Mouse (Mus musculus) E14TG2a.4 (cell line): ENCODE measurements around the gene Strip1.

ENCODE experiments used
- CTCF ChIP-seq: conservative IDR thresholded peaks from 2 replicates; pipeline ENCODE4 v1.5.1; 2014; ENCODE audit warnings: low read length
- NANOG ChIP-seq: IDR thresholded peaks from 2 replicates; pipeline ENCODE4 v1.6.1; 2014; ENCODE audit warnings: borderline replicate concordance, low read length, mixed read lengths
- POU5F1 ChIP-seq: IDR thresholded peaks from 2 replicates; pipeline ENCODE4 v1.6.1; 2014; ENCODE audit warnings: low read length, borderline replicate concordance

- no peak for TF ChIP-seq CTCF
- no peak for TF ChIP-seq NANOG
- TF ChIP-seq POU5F1 = no peak
Observed at GRCm38 (mm10) chr3:107581103-107582010, 50.1 kb downstream of the Strip1 start.
